Mouse (Mus musculus) heart, adult 2 months (tissue): ENCODE measurements around the gene Nceh1. TPM values are rescaled to one million over a fixed set of nuclear protein-coding genes. Genes with fewer than 3 reads are reported as not detected.
A peak's percentile ranks its signal among the peaks of the same experiment; 100 is the strongest.

Source experiments
- DNase-seq, 2 experiments: peaks; one replicate each; pipeline ENCODE4 v3.0.0; 2021
- H3K27ac ChIP-seq: fragments of 200-600 bp; 2 replicates; pipeline ENCODE4 v1.8.1; 2022
- H3K27me3 ChIP-seq: fragments of 200-500 bp; 2 replicates; pipeline ENCODE4 v1.6.1; 2012; ENCODE audit warnings: mild to moderate bottlenecking, low read length, inconsistent platforms, mixed read lengths; ENCODE audit not compliant: control insufficient read depth, insufficient read depth
- H3K36me3 ChIP-seq: fragments of 200-500 bp; 2 replicates; pipeline ENCODE4 v1.6.1; 2012; ENCODE audit warnings: low read length, inconsistent platforms; ENCODE audit not compliant: control insufficient read depth, insufficient read depth
- H3K4me1 ChIP-seq: fragments of 200-500 bp; 2 replicates; pipeline ENCODE4 v1.6.1; 2011; ENCODE audit warnings: low read length; ENCODE audit not compliant: control insufficient read depth, insufficient read depth
- H3K4me3 ChIP-seq: fragments of 200-600 bp; 2 replicates; pipeline ENCODE4 v1.8.1; 2022
- H3K79me2 ChIP-seq: fragments of 200-500 bp; replicated peaks from 2 replicates; pipeline ENCODE4 v1.6.1; 2012; ENCODE audit warnings: mild to moderate bottlenecking, inconsistent platforms, low read length, moderate library complexity, mixed read lengths; ENCODE audit not compliant: control insufficient read depth, insufficient read depth
- H3K9ac ChIP-seq: fragments of 200-500 bp; 2 replicates; pipeline ENCODE4 v1.6.1; 2012; ENCODE audit warnings: low read depth, mild to moderate bottlenecking, control low read depth, inconsistent platforms, low read length, mixed read lengths
- CTCF ChIP-seq: fragments of 200-600 bp; IDR thresholded peaks from 2 replicates; pipeline ENCODE4 v1.8.1; 2022; ENCODE audit warnings: antibody characterized with exemption, mild to moderate bottlenecking, moderate library complexity
- EP300 ChIP-seq: fragments of 200-500 bp; IDR thresholded peaks from 2 replicates; pipeline ENCODE4 v1.6.1; 2011; ENCODE audit warnings: low read depth, low read length, control low read depth; ENCODE audit not compliant: insufficient read depth
- POLR2A ChIP-seq: fragments of 200-500 bp; IDR thresholded peaks from 2 replicates; pipeline ENCODE4 v1.6.1; 2011; ENCODE audit warnings: mild to moderate bottlenecking, low read depth, low read length, control low read depth; ENCODE audit not compliant: insufficient read depth
- WGBS: fragments of 180-500 bp; shearing (Covaris S2); methylation state at CpG from one replicate; pipeline ENCODE4 v1.1.7; 2018; 5-methylcytosine and 5-hydroxymethylcytosine counted together
- intact Hi-C: fragments of 180-260 bp; cut with DNase I; formaldehyde crosslinking; loops from one replicate; pipeline ENCODE4 v1.15.1; 2025
- polyA plus RNA-seq: library from polyadenylated mRNA; depleted of rRNA; stranded (reverse); fragments of >200 nt; gene quantifications from 2 replicates; pipeline ENCODE4 v1.2.3, GENCODE M21; 2012
- total RNA-seq, 2 experiments: library from RNA; stranded (reverse); gene quantifications; 2 replicates each; pipeline ENCODE4 v1.2.3; 2021

The Nceh1 gene
- total and polyA plus RNA-seq, 3 experiments: 81.3 to 233 (median 201) TPM

DNA sequence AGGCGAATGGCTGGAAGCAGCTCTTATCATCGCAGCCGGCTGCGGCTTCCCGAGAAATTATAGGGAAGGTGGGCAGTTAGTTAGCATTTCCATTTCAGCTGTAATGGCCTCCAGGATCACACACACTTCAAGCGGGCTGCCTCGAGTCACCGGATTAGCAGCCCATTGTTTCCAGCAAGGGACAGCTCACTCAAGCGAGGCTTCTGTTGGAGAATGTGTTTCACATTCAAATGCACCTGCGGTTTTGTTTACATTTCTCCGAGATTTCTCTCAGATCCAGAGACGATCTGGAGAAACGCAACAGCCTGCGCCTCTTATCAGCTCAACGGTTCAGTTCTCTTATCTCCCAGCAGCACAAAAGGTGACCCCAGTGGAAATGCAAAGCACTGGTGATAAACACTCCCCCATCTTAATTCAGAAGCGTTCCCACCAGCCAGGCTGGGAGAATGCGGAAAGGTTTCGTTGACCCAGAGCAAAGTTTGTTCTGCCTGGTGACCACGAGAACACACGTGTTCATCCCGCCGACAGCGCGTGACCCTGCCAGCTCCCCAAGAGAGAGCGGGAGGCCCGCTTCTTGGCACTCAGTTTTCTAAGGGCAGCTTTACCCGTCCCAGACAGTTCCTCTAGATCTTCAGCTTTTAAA lies 100.4 kb downstream of the Nceh1 start:
- peak overlapping the region; percentile 37 for H3K4me3 ChIP-seq
- peak; percentile 34 to 38 for DNase-seq
- intact Hi-C loops: no loop called here
- peaks cover 12% of the 10 kb centered on the region for H3K4me1 ChIP-seq
- no peaks in the 10 kb centered on the region for H3K79me2 ChIP-seq
- H3K27ac ChIP-seq: peak overlapping the region; percentile 68
- H3K9ac ChIP-seq: no peak overlapping the region
- 6% methylated on average over 27 of the region's 27 CpGs for WGBS
- no peaks in the 10 kb centered on the region for H3K36me3 ChIP-seq
- H3K27me3 ChIP-seq: no peaks in the 10 kb centered on the region
- TF ChIP-seq EP300 (no peak), CTCF (no peak), POLR2A (no peak)

DNA sequence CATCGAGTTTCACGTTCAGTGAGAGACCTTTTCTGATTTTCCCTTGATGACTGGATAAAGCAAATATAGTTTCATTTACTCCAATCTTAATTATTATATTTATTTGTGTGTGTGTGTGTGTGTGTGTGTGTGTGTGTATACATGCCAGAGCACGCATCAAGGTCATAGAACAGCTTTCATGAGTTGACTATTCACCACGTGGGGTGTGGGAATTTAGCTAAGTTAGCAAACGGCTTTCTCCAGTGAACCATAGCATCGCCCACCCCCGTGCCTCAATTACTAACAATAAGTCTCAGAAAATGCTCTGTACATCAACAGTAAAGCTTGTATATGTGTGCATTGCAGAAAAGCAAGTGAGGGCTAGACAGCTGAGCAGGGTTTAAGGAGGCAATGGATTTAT lies 101.0 kb downstream of the Nceh1 start:
- TF ChIP-seq EP300: no peak
- no peak for TF ChIP-seq CTCF
- TF ChIP-seq POLR2A: no peak
- no peaks in the 10 kb centered on the region for H3K79me2 ChIP-seq
- peak overlapping the region; percentile 68; the same call in 1 of the 2 replicates for H3K27ac ChIP-seq
- no peak overlapping the region for H3K9ac ChIP-seq
- H3K36me3 ChIP-seq: peaks cover 3% of the 10 kb centered on the region; the same call in 1 of the 2 replicates
- no peak for DNase-seq
- peaks cover 13% of the 10 kb centered on the region for H3K4me1 ChIP-seq
- intact Hi-C loops: no loop called here
- H3K4me3 ChIP-seq: no peak overlapping the region
- 67% methylated on average over 7 of the region's 7 CpGs for WGBS
- H3K27me3 ChIP-seq: no peaks in the 10 kb centered on the region

DNA sequence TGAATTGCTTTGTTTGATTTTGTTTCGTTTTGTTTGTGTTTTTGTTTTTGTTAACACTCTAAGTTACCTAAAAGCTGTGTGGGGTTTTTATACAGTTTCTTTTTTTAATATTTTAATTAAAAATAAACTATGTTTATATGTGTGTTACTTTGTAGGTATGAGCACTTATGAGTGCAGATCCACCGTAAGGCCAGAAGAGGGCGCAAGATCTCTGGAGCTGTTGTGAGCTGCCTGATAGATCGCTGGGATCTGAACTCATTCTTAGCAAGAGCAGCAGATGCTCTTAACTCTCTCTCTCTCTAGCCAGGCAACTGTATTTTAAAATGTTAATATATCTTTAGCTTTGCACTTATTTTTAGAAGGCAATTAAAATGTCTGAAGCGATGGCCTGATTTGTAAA lies 101.5 kb downstream of the Nceh1 start:
- Histone ChIP-seq H3K27ac (peak overlapping the region; percentile 64), H3K79me2 (no peaks in the 10 kb centered on the region), H3K4me3 (no peak overlapping the region), H3K36me3 (peaks cover 5% of the 10 kb centered on the region), H3K9ac (no peak overlapping the region), H3K4me1 (peaks cover 15% of the 10 kb centered on the region), H3K27me3 (no peaks in the 10 kb centered on the region)
- no peak for DNase-seq
- no peak for TF ChIP-seq POLR2A
- peak; percentile 49 for TF ChIP-seq CTCF
- TF ChIP-seq EP300: no peak
- intact Hi-C loops: no loop called here
- 96% methylated on average over 5 of the region's 5 CpGs for WGBS

DNA sequence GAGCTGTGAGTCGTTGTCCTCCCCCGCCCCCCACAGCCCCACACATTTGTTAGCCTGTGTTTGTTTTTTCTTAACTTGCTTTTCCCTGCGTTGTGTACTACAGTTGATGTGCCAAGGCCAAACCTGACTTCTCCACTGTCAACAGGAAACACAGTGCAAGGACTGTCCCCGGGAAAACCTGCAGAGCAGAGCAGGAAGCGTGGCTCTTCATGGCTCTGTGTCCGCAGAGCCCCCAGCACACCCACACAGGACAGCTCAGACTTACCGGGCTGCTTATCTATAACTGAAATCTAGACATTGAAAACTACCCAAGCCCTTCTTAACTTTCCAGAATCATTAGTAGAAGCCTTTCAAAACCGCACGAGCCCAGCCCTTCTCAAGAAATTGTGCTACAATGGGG lies 102.3 kb downstream of the Nceh1 start:
- Histone ChIP-seq H3K4me3 (no peak overlapping the region), H3K36me3 (peaks cover 6% of the 10 kb centered on the region), H3K27ac (peak overlapping the region; percentile 64), H3K4me1 (peaks cover 17% of the 10 kb centered on the region), H3K9ac (no peak overlapping the region), H3K79me2 (no peaks in the 10 kb centered on the region), H3K27me3 (no peaks in the 10 kb centered on the region)
- WGBS: 45% methylated on average over 9 of the region's 9 CpGs
- intact Hi-C loops: no loop called here
- peak in 1 of 2 experiments; percentile 30 for DNase-seq
- peak; percentile 59; the same call in 1 of the 2 replicates for TF ChIP-seq EP300
- no peak for TF ChIP-seq POLR2A
- TF ChIP-seq CTCF: no peak

DNA sequence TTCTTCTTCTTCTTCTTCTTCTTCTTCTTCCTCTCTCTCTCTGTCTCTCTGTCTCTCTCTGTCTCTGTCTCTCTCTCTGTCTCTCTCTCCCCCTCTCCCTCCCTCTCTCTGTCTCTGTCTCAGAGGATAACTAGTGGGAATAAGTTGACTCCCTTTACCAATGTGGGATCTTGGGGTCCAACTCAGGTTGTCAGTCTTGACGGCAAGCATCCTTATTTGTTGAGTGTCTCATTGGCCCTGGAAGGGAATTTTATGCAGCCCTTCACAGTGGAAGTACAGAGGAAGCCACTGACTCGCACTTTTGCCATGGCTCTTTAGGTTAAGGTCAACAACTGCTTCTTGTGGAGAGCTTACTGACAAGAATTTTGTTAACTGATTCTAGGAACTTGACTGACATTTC lies 105.5 kb downstream of the Nceh1 start:
- no peak for DNase-seq
- Histone ChIP-seq H3K9ac (no peak overlapping the region), H3K27me3 (no peaks in the 10 kb centered on the region), H3K4me3 (no peak overlapping the region), H3K79me2 (no peaks in the 10 kb centered on the region), H3K4me1 (peaks cover 10% of the 10 kb centered on the region), H3K27ac (peak overlapping the region; percentile 69), H3K36me3 (peaks cover 6% of the 10 kb centered on the region)
- 35% methylated on average over 2 of the region's 2 CpGs for WGBS
- intact Hi-C loops: loop anchor here (2.0 kb wide), 1 partner anchor 32 kb away; no protein-coding TSS in a partner anchor
- TF ChIP-seq POLR2A (no peak), CTCF (no peak), EP300 (no peak)

DNA sequence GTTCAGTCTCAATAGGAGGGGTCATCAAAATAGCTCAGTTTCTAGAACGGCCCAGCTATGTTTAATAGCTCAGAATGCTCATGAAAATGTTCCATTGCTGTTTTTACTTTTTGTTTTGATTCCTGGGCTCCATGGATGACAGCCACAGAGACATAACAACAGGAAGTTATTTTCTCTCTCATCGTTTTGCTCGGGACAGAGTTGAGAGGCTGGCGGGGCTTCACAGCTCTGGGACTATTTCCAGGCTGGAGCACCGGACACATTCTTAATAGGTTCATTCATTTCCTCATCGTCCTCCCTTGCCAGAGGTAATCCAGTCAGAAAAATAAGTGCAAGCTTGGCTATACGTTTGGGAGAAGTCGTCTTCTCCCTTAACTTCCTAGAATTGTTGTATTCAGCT lies 106.1 kb downstream of the Nceh1 start:
- H3K79me2 ChIP-seq: no peaks in the 10 kb centered on the region
- intact Hi-C loops: loop anchor here (2.0 kb wide), 1 partner anchor 32 kb away; no protein-coding TSS in a partner anchor
- no peak overlapping the region for H3K4me3 ChIP-seq
- peaks cover 6% of the 10 kb centered on the region for H3K36me3 ChIP-seq
- peak in 1 of 2 experiments; percentile 39 for DNase-seq
- no peak for TF ChIP-seq CTCF
- no peak for TF ChIP-seq EP300
- no peak for TF ChIP-seq POLR2A
- H3K27ac ChIP-seq: peak overlapping the region; percentile 69
- no peaks in the 10 kb centered on the region for H3K27me3 ChIP-seq
- peaks cover 7% of the 10 kb centered on the region for H3K4me1 ChIP-seq
- H3K9ac ChIP-seq: no peak overlapping the region
- 4% methylated on average over 8 of the region's 8 CpGs for WGBS
